Mouse (Mus musculus): ENCODE results near the gene Rubcnl.

Gene Rubcnl

GRCm38 (mm10) chr14:75017277-75017676, 1.4 kb downstream of the Rubcnl start:
- no peak for DNase-seq (ENCODE audit: low read depth in 2 of 2, low spot score in 2 of 2)

DNA sequence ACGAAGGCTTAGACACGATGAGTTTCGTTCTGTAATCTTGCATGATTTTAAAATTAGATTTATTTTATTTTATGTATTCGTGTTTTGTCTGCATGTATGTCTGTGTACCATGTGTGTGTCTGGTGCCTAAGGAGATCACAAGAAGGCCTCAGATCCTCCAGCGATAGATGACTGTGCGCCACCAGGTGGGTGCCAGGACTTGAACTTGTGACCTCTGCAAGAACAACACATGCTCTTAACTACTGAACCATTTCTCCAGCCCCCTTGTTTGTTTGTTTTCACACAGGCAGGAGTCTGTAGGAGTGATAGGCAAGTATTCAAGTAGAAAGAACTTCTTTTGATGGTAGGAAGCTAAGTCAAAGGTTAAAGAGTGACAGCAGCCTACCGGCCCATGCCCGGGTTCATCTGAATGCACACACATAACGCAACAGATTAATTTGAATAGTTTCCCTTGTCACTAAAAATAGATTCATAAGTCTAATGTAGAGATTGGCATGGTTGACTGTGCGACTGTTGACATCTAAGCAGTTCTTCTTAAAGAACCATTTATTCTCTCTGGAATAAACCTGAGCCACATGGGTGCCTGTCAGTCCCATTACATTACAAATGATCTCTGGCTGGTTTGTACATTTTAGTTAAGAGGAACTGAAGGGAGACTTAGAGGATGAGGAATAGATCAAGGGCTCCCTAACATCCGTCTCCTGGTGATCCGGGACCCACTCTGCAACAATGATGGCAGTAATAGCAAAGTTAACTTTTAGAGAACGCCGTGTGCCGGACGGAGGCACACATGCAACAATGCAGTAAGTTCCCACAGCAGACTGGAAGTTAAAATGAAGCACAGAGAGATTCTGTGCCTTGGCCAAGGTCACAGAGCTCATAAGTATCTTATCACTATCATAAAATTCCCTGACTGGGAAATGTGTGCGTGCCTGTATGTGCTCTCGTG, 2.3 kb downstream of the Rubcnl start:
- no peak for DNase-seq (ENCODE audit: low read depth in 2 of 2, low spot score in 2 of 2)

DNA sequence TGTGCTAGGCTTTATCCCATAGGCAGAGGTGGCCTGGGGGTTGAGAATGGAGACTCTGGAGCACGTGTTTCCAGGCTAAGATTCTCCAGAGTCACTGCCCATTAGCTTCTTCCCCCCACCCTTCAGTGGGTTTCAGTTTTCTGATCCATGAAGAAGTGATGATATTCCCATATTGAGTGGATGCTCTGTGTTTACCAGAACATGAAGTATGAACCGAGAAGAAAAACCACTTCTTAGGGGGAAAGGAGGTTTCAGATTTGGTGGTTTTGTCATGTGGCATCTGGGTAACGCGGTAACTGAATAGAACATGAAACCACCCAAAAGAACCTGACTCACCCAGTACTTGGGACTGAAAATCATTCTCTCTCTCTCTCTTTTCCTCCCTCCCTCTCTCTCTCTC, 3.0 kb downstream of the Rubcnl start:
- DNase-seq (ENCODE audit: low read depth in 2 of 2, low spot score in 2 of 2) = no peak

GRCm38 (mm10) chr14:75020581-75021253, 4.9 kb downstream of the Rubcnl start:
- DNase-seq (ENCODE audit: low read depth in 2 of 2, low spot score in 2 of 2) = no peak

- DNase-seq (ENCODE audit: low read depth in 2 of 2, low spot score in 2 of 2) = no peak
These were observed 6.7 kb downstream of the Rubcnl start for GRCm38 (mm10) chr14:75022522-75022921.

DNA sequence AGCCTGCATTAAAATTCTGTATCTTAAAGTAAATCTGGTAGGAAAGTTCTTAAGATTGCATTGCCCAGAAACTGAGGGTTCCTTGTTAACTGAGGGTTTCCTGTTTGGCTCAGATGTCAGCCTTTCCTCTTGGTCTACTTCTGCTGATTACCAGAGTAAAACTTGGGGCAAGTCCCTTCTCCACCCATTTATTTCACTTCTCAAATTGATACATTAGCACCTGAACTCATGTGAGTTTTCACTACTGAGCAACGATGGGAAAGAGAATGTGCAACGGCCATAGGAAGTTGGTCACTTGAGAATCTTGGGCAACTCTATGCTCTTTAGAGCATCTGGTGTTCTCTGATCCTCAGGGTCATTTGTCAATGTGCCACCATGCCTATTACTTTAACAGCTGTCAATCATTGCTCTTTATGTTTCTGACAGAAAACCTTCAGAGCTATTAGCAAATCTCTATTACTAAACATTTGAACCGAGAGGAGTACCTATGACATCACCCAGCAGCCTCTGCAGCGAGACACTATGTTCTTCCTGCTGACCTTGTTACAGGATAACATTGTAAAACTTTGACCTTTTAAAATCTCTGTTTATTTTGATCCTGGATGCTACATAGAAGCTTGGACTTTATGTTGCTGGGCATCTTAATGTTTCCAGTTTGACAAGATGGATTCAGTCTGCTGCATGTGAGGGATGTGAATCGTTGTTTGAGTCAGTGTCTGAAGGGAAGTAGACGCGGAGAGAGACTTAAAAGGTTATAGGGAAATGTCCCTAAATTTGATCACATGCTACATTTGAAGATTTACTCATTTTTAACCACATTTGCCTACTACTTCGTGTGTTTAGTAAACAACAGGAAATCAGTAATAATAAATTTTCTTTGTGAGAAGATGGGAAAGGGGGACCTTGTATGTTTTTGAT, 9.2 kb downstream of the Rubcnl start:
- DNase-seq (ENCODE audit: low read depth in 2 of 2, low spot score in 2 of 2) = no peak

DNA sequence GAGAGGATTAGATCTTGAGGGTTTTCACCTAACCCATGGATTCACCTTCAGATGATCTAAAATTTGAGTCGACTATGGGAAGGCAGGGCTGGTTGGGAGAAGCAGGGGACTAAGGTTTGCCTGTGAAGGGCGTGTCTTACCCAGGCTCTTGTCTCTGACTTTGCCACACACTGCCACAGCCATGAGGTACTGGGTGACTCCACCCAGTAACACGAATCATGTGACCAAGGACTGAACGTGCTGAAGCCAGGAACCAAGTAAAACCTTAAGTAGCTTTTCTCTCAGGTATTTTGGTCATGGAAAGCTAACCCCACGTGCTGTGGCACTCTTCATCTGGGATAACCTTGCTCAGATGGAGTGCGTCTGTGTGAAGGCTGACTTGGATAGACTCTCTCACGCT, 14.9 kb downstream of the Rubcnl start:
- DNase-seq (ENCODE audit: low read depth in 2 of 2, low spot score in 2 of 2) = no peak

GRCm38 (mm10) chr14:75031999-75032575, 16.3 kb downstream of the Rubcnl start:
- no peak for DNase-seq (ENCODE audit: low read depth in 2 of 2, low spot score in 2 of 2)

GRCm38 (mm10) chr14:75032742-75033141, 16.9 kb downstream of the Rubcnl start:
- no peak for DNase-seq (ENCODE audit: low read depth in 2 of 2, low spot score in 2 of 2)

GRCm38 (mm10) chr14:75034240-75034639, 18.4 kb downstream of the Rubcnl start:
- peak; percentile 14 to 42 for DNase-seq (ENCODE audit: low read depth in 2 of 2, low spot score in 2 of 2)

GRCm38 (mm10) chr14:75035431-75035830, 19.6 kb downstream of the Rubcnl start:
- DNase-seq (ENCODE audit: low read depth in 2 of 2, low spot score in 2 of 2) = no peak

- no peak for DNase-seq (ENCODE audit: low read depth in 2 of 2, low spot score in 2 of 2)
These were observed 29.4 kb downstream of the Rubcnl start for GRCm38 (mm10) chr14:75045184-75045583.

GRCm38 (mm10) chr14:75052451-75052850, 36.6 kb downstream of the Rubcnl start:
- DNase-seq (ENCODE audit: low read depth in 2 of 2, low spot score in 2 of 2) = no peak

- no peak for DNase-seq (ENCODE audit: low read depth in 2 of 2, low spot score in 2 of 2)
These were observed 38.9 kb downstream of the Rubcnl start for GRCm38 (mm10) chr14:75054455-75055343.

DNA sequence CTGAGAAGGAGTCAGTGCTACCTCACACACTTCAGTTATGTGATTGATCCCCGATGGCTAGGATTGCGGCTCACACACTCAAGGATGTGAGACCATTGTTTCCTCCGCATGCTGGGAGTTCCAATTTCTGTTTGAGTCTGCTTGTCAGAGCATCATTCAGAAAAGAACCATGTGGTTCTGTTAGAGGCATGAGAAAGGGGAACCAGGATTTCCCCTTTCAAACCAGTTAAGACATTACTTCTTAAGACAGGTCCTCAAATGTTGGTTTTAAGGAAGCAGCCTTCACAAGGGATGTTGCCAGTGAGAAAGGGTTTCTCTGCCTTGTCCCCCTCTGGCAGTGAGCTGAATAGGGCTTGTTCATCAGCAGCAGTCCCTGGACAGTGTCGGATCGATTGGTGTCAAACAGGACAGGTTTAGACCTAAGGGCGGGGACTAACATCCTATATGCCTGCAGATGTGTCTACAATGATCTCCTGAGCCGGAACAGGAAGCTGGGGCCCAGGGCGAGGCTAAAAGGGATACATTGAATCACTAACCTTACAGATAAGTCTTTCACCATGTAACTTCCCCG, 41.1 kb downstream of the Rubcnl start:
- no peak for DNase-seq (ENCODE audit: low read depth in 2 of 2, low spot score in 2 of 2)

GRCm38 (mm10) chr14:75060562-75060961, 44.7 kb downstream of the Rubcnl start:
- DNase-seq (ENCODE audit: low read depth in 2 of 2, low spot score in 2 of 2) = peak; percentile 42 to 62

- DNase-seq (ENCODE audit: low read depth in 2 of 2, low spot score in 2 of 2) = no peak
These were observed 48.1 kb downstream of the Rubcnl start for GRCm38 (mm10) chr14:75063936-75064335.

DNA sequence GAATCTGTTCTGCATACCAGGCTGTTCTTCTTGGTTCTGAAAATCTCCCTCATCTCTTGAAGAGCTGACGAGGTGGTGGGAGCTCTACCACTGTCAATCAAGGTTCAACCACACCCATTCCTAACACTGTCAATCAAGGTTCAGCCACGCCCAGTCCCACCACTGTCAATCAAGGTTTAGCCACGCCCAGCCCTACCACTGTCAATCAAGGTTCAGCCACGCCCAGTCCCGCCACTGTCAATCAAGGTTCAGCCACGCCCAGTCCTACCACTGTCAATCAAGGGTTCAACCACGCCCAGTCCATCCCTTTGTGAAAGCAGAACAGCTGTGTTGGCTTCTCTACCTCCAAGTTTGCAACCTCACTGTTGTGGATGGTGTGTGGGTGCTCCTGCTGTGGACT, 48.7 kb downstream of the Rubcnl start:
- DNase-seq (ENCODE audit: low read depth in 2 of 2, low spot score in 2 of 2) = no peak

DNA sequence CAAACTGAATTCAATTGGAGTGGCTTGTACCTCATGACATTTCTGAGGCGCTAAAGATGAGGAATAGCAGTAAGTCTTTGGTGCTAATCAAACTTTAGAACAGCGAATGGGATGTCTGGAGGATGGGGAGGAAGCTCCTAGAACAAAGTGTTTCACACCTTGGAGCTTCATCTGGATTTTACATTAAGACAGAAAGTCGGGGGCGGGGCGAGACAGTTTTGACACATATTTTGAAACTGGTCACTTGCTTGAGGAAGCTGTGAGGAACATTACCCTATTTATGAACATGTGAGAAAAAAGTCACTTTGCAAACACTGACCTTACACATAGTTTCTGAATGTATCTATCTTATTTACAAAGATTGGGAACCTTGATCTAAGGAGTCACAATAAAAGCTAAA, 49.4 kb downstream of the Rubcnl start:
- DNase-seq (ENCODE audit: low read depth in 2 of 2, low spot score in 2 of 2) = no peak
